Mouse (Mus musculus) brown adipose tissue, adult 24 weeks (tissue): Measurements from ENCODE around the gene Zfp36l1. TPM values are rescaled to one million over a fixed set of nuclear protein-coding genes. Genes with fewer than 3 reads are reported as not detected.

Experiments
- polyA plus RNA-seq: library from polyadenylated mRNA; stranded (reverse); fragments of >200 nt; gene quantifications from 2 replicates; pipeline ENCODE4 v1.2.4, GENCODE M21; 2012; ENCODE audit not compliant: missing spikeins, insufficient read depth, insufficient read length

Gene Zfp36l1
- polyA plus RNA-seq, 1 experiment, result 67.0 TPM

Other genes with a start within 250 kb of the Zfp36l1 start
- gene Actn1, start 147.4 kb upstream of the Zfp36l1 start, polyA plus RNA-seq, result 2.9 and 3.3 TPM in 2 replicates